Mouse (Mus musculus) B cell, adult 2 months (primary cell): Measurements from ENCODE around the gene Gm20696.
A peak's percentile ranks its signal among the peaks of the same experiment; 100 is the strongest.

Experiments used
- DNase-seq, 2 experiments: peaks; one replicate each; pipeline ENCODE4 v3.0.0; 2022

The Gm20696 gene

DNA sequence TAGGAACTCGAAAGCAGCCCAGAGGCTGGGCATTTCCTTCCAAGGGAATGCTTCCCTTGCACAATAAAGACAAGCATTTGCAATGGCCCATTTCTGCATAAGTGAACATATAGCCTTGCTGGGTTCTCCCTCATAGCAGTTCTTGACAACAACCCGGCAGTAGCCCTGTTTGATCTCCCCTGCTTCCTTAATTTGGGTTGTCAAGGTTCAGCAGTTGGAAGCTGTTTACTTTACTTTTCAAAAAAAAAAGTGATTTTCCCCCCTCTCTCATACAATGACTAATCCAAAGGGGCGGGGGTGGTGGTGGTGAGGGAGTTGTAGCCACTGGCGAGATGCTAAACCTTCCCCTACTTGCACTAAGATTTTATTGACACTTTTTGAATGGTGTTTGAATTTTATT lies 147.5 kb downstream of the Gm20696 start:
- peak; percentile 12 to 16 for DNase-seq

DNA sequence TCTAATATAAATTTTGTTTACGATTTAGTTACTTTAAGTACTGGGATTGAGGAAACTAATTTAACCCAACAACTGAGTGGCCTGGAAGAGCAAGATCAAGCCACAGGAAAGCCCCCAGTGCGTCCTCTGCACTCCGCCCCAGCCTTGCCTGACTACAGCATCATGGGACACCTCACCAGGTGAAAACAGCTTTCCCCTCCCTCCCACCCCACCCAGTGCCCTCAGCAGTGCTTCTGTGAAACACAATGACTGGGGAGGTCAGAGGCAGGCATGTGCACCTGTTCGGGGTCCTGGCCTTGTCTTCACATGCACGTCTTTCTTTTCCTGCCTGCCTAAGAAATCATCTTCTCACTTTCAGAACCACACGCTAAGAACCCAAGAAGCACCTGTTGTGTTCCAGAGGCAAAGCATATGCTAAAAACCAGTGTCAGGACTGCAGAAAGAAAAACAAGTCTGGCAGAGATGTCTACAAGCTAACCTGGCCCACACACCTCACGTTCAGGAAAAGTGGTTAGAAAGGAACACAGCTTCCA lies 150.9 kb downstream of the Gm20696 start:
- DNase-seq: no peak

DNA sequence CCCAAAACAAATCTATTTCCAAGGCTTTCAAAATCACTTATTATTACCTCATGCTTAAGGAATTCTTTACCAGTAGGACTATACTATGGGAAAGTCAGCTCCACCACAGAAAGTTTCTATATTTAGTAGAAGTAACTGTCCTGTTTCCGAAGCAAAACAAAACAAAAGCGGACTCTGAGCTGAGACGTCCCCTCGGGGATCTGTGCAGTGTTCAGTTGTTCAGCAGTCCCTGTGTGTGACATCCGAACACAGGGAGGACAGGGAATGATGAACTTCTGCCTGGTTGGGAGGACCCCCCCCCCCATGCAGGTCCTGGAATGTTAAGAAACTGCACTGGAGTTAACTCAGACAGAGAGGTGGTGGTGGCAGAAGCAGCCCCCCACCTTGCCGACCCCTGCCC lies 154.7 kb downstream of the Gm20696 start:
- DNase-seq: no peak

DNA sequence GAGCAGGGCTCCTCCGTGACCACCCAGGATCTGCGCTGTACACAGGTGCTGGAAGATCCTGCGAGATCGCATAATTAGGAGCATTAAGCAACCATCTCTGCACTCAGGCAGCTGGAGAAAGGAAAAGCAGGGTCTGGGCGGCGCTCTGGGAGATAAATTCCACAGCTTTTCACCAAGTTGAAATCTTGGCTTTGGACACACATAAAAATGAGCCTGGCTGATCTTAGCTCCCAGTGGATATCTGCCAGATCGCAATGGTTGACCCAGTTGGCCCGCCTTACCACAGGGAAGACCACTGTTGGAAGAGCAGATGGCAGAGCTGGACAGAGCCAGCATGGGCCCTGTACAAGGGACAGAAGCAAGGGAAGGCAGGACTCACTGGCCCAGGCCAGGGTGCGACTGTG lies 157.4 kb downstream of the Gm20696 start:
- no peak for DNase-seq

DNA sequence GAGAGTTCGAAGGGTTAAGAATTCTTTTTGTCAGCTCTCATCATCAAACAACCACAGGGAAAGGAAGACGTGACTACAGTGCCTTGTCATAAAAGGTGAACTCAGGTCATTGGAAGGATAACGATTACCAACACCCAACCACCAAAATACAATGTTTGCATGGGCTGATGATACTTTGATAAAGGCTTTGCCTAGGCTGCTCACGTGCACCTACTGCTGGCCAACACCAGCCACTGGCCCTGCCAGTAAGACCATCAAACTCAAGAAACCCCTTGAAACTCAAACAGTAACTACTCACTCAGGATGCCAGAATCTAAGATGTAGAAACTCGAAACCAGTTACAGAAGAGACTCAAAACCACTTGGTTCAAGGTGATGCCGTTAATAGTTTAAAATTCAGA lies 159.8 kb downstream of the Gm20696 start:
- peak in 1 of 2 experiments; percentile 49 for DNase-seq

DNA sequence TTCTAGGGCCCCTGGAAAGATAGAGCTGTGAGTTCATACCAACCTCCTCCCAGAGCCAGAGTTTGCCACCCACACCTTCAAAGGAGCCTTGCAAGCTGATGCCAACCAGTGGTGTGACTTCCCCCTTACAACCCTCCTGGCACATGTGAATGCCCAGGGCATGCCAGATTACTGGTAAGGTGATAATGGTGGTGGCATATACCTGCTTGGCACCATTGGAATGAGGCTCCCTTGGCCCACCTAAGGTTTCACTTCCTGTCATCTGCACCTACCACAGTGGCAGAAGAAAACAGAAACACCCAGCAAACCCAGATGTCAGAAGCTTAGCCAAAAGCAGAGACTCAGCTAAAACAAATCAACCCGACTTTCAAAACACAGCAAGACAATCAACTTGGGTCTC lies 162.9 kb downstream of the Gm20696 start:
- DNase-seq: no peak

DNA sequence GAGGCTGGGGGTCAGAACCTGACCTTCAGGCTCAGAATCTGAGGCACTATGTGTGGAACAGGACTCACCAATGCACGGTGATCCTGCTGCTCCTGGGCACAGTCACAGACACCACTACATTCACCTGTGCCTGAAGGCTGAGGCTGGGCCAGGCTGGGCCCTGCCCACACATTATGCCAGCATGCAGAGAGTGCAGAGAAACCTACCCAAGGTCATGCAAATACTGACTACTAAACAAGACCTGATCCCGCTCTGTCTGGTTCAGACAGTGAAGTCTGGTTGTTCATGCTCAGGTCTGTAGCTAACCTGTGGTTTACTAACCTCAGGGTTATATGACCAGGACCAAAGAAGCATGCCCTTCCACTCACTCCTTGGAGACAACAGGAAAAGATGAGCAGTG lies 163.9 kb downstream of the Gm20696 start:
- no peak for DNase-seq

DNA sequence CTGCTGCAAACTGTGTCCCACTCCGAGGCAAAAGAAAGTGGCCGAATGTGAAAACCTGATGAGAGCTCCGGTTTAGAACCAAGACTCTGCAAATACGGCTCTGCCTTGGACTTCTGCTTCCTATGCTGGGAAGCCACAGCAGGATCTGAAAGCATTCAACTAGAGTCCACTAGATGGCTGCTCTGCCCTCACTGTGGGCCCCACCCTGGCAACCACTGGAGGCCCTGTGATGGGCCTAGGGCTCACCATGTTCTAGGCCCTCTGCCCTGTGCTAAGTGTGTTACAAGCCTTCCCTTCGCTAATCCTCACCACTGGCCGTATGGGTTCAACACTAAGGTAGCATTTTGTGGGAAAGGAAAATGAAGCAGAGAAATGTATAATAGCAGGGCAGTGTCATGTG lies 164.3 kb downstream of the Gm20696 start:
- no peak for DNase-seq

DNA sequence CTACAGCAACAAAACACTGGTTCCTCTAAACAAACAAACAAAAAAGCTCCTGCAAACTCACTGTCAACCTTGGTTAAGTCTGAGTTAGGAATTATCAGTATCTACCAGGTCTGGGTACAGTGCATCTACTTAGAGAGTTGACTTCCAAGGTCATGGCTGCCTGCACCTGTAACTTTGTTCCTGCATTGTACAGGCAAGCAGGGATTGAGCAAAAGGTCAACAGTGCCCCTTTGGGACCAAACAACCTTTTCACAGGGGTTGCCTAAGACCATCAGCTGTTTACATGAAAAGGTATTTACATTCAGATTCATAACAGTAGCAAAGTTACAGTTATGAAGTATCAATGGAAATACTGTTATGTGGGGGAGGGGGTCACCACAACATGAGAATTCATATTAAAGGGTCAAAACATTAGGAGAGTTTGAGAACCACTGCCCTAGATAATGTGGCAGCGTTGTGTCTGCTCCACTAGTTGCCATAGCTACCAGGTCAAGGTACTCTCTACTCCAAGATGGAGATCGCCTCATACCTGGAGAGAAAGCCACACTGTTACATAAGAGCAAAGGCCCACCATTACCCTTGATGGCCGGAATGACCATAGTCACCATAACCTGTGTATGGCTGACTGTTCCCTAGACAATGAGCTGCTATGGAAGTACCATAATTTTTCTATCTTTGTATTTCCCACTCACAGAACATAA lies 165.9 kb downstream of the Gm20696 start:
- no peak for DNase-seq

DNA sequence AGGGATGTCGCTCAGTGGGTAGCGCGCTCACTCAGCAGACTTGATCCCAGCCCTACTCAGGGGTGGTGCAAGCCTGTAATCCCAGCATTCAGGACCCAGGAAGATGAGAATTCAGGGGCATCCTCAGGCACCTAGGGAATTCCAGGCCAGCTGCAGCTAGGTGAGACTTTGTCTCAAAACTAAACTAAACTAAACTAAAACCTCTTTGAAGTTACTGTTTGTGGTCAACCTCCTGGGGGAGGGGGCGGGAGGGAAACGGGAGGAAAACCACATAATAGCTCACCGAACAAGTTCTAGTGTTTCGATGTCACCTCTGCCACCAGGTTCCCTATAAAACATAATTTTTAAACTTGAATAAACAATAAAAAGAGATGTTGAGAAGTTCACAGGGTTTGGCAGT lies 168.5 kb downstream of the Gm20696 start:
- DNase-seq: no peak

DNA sequence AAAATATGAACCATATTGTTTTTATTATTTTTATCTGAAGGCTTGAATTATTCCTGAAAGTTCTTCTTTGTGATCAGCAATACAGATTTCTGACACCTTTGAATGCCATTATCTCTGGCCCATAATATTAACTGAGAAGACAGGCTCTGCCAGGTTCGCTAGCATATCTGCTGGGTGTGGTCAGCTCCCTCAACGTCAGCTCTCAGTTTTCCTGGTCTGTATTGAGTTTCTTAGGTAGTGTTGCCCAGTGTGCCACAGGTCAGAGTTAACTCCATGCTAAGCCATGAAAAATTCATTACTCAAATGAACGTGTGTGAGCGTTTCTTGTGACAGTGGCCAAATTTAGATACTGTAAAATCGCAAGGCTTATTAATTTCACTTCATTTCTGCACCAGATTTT lies 170.5 kb downstream of the Gm20696 start:
- no peak for DNase-seq

DNA sequence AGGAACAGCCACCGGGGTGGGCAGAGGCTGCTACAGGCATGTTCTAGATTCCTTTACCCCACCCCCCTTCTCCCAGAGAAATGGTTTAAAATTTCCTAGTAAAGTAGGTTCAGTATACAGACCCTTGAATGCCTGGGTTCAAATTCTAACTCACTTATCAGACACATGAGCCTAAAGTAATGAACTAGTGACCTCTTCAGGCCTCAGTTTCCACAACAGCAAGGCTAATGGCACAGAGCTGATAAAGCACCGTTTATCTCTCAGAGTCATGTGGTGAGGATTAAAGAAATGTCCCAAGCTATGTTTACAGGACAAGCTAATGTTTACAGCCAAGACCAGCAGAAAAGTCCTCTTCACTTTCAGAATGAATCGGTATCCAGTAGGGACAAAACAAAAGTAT lies 173.7 kb downstream of the Gm20696 start:
- no peak for DNase-seq

DNA sequence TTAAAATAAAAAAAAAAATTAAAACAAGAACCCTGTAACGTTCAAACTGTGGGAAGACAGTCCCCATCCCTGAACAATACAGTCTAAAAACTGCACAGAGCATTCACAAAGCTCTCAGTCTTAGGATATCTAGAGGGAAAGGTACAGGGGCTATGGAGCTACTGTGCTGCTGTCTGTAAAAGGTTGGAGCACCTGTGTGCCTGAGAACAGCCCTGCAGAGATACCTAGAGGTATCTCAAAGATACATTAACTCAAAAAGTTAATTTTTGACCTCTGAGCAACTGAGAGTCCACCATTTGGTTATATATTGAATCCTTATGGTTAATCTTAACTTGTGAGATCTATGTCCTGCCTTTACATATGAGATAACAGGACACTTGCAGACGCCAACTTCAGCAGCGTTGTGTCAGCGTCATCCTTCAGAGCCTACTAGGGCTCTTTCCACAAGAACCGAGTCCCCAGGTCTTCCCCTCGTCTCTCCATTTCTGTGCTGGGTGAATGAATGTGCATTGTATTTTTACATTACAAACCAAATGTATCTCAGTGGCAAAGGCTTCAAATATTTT lies 174.5 kb downstream of the Gm20696 start:
- DNase-seq: no peak

DNA sequence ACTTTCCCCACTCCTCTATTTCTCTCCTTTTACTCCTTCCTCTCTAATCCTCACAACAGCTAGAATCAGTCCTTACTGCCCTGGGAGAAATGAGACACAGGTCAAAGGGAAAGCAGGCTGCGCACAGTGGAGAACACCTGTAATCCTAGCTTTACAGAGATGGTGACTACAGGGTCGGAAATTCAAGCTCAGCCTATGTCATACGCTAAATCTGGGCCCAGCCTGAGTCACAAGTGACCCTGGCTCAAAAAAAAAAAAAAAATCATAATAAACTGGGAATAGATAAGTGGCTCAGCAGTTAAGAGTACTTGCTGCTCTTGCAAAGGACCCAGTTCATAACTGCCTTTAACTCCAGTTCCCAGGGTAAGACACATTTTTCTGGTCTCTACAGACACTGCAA lies 175.5 kb downstream of the Gm20696 start:
- DNase-seq: no peak

DNA sequence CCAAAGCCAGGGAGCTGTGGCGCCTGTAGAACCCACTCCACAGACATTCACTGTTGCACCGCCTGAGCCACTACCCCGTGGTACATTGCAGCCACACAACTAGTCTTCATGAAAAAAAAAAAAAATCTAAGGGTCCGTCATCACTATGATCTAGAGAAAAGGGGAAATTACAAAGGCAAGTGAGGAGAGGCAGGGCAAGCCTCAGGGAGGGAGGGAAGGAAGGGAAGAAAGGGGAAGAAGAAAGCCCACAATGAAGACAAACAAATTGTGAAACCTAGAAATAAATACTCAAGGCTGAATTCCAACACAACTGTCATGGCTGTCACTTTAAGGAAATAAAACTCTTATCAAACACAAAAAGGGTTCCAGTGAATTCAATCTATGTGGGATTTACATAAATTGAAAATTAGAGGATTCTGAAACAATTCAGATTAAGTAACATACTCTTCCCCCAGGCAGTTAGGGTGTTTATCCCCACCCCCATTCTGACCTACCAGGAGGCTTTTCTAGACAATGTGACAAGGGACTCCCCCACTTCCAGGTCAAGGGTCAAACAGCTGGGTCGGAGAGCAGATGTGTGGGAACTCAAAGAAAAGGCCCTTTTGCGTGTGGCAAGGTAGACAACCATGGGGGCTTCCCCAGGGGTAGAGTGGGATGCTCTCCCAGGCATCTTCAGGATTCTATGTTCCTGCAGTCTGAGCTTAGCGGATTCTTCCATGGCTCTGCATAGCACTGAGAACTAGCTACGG lies 176.5 kb downstream of the Gm20696 start:
- no peak for DNase-seq

DNA sequence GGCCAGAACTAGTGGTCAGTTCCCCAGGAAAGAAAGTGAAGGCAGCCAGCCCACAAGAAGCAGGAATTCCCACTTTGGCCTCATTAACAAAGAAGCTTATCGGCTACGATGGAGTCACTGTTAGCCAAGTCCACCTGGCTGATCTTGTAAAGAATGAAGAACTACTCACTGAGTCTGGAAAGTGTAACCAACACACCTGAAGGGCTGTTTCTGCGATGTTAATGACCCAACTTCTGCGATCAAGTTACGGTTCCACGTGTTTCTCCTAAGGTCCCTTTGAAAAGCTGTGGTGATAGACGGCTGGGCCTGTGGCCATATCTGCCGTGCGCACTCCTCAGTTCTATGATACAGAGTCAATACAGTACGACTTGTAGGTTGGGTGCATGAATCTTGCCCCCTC lies 177.2 kb downstream of the Gm20696 start:
- DNase-seq: no peak

DNA sequence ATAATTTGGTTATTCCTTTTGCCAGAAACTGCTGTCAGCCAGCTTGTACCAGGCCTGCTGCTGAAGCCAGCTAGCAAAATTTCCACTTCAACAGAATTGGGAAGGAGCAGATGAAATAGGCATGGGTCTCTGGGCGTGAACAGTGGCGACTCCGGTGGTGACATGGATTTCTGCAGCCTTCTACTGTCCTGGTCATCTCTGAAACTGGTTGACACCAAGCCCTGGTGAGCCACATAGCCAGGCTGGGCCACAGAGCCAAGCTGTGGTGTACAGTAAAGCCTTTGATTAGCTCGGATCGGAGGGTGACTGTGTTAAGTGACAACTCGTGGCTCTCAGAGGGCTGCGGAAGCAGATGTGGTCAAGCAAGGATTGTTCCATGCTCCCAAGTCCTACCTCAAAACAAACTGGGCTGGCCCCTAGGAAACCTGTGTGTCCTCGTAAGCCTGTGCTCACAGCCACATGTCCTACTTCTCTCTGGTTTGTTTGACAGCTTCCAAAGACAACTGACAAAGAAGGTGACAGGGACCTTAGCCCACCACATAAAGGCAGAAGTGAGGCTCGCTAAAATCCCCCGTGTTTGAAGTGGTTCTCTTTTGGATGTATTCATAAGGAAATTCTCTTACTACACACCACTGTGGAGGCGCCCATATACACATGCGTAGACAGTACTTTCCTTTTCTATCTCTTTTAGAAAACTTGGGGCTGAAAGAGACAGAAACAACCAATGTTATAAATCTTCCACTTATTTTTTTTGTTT lies 180.5 kb downstream of the Gm20696 start:
- peak in 1 of 2 experiments; percentile 11 for DNase-seq

DNA sequence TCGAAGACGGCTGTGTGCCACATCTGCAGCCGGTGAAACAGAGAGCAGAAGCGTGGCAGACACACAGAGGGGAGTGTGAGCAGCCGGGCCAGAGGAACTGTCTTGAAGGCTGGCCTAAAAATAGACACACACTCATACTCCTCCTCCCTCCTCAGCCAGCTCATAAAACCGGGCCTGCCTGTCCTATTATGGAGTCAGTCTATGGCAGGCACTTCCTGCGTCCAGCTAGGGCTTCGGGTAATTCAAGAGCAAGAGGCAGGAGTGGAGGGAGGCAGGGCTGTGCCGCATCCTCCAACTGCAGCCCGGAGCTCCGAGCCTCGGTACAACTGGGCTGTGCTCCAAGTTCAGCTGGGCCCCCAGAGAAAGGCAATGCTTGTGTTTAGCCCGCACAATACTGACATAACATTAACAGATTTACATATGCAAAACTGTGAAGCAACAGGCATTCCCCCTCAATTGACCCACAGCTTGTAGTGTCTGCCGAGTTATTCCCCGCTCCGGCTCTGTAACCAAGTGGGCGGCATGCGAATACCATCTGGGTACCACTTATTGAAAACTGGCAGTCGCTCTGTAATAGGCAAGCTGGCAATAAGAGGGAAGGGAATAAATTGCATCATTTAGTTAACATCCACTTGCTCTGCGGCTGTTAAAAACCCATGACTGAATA lies 181.2 kb downstream of the Gm20696 start:
- DNase-seq: peak; percentile 51 to 54

DNA sequence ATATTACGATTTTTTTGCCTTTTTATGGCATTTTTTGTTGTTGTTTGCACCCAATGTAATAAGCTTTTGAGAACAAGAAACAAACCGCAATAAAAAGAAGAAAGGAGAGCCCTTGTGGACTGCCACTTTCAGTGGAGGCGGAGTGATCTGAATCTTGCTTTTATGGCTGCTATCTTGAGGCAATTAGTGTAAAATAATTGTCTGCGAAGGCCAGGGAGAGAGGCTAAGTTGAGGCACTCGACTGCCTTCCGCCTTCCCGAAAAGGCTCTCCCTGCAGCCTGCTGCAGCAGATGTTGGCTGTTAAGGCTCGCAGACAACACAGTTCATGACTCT lies 181.7 kb downstream of the Gm20696 start:
- no peak for DNase-seq

DNA sequence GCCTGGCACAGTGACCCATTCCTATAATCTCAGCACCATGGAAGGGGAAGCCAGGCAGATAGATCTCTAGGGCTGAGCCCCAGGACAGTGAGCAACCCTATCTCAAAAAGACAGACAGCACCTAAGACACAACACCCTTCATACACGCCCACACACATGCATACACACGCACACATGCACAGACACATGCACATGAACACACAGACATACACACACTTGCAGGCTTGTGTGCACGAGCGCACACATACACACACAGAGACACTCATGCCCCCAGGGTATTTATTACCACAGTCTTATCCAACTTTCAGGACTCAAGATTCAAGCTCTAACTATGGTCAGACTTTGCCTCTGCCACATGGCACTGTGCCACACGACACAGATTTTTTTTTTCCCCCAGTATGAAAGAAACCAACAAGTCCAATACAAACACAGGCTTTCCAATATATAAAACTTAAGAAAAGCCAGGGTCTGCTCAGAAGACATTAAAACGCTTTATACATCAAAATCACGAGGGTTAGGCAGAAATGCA lies 182.3 kb downstream of the Gm20696 start:
- DNase-seq: no peak

DNA sequence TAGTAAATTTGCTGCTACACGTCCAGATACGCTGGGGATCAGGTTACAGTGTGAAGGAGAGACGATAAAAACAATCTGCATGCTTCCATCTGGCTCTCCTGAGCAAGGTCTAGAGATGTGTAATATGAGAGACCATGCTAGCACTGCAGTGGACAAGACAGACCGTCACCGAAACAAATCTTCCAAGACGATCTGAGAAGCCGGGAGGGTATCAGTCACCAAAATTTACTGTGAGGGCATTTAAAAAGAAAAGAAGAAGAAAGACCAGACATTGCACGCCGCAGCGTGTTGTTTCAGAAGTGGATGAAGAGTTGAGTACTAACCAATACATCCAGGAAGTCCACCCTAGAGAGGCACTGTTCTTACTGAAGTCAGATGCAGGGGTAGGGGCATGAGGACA lies 183.0 kb downstream of the Gm20696 start:
- DNase-seq: no peak

DNA sequence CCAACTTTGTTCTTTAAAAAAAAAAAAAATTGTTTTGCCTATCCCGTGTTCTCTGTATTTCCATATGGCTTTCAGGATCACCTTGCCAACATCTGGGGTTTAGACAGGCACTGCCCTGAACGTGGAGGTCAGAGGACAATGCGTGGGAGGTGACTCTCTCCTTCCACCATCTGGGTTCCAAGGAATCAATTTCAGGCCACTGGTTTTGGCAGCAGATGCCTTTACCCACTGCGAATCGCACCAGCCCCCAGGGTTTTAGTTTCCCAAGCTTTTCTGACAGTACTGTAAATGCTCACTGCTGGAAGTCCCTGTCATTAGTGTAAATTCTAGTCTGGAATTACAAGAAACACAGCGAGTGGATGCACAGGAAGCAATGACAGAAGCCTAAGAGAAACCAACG lies 185.0 kb downstream of the Gm20696 start:
- no peak for DNase-seq
